Mouse (Mus musculus): ENCODE results near the gene Atp5mpl.

DNA sequence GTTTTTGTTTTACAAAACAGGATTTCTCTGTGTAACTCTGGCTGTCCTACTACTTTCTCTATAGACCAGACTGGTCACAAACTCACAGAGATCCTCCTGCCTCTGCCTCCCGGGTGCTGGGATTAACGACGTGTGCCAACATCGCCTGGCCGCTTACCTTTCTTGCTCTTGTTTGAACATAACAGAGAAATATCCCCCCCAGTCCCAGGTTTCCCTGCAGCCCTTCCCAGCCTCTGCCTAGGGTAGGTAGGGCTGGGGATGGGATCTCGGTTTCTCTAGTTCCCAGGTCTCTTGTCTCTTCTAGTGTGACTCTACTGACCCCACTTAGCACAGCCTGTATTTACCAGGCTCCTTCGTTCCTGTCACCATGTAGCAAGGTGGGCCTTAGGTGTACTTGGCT lies 33.0 kb upstream of the Atp5mpl start:
- TF ChIP-seq CTCF (IDR thresholded peaks at IDR 0.05; ENCODE audit: borderline replicate concordance, insufficient read depth, low read length) (no peak), POLR2A (IDR thresholded peaks at IDR 0.05; ENCODE audit: low read depth, low read length) (no peak)

Data from embryonic fibroblast, embryonic 13.5 days (primary cell).